26 mouse cellular contexts compared by ENCODE assay signal in the genomic region with DNA sequence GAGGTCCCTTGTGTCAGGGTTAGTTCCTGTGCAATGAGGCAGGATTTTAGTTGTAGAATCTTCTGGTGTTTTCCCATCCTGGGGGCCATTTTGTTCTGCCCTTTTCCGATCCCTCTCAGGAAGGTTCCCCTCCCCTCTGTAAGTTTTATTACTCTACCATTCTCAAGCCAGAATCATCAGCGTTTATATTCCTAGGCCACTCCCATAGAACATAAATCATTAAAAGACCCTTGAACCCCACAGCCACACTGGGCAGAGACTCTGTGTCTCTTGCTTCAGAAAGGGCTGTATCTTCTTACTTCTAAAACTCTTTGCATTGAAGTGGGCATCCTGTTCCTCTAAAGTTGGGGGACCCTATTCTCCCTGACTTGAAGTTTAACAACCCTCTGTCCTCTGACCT.
"Had no signal": no experiment of that assay in that cellular context is flagged by ENCODE, and none has a peak within 500 bp of the region (broad histone marks: within the 10 kb centered on the region; RNA-seq: fewer than 3 reads in every experiment).

No protein-coding gene starts in this region.

- H3K27me3 ChIP-seq: heart, embryonic 12.5 days; hindbrain, embryonic 12.5 days; kidney, embryonic 15.5 days; limb, embryonic 12.5 days; liver, embryonic 13.5 days had no signal

- H3K27ac ChIP-seq: gastrocnemius, adult 2 months; heart, embryonic 10.5 days; hindbrain, embryonic 10.5 days; hindbrain, embryonic 12.5 days; hindbrain, embryonic 14.5 days; kidney, embryonic 15.5 days; left cerebral cortex, adult 2 months; limb, embryonic 10.5 days; limb, embryonic 12.5 days; liver, embryonic 13.5 days had no signal

- ATAC-seq: forebrain, embryonic 16.5 days; hindbrain, embryonic 16.5 days; inflammation-experienced regulatory T-cells, adult 6 months had no signal

- H3K36me3 ChIP-seq: liver, embryonic 13.5 days had no signal

- H3K4me2 ChIP-seq: heart, embryonic 12.5 days; hindbrain, embryonic 12.5 days; hindbrain, embryonic 14.5 days; kidney, embryonic 15.5 days; limb, embryonic 12.5 days; liver, embryonic 11.5 days; liver, embryonic 13.5 days had no signal

- H3K4me3 ChIP-seq: gastrocnemius, adult 2 months; heart, embryonic 10.5 days; heart, embryonic 12.5 days; hindbrain, embryonic 10.5 days; hindbrain, embryonic 12.5 days; kidney, embryonic 15.5 days; left cerebral cortex, adult 2 months; limb, embryonic 10.5 days; limb, embryonic 12.5 days; liver, embryonic 13.5 days had no signal

- H3K9ac ChIP-seq: heart, embryonic 12.5 days; hindbrain, embryonic 12.5 days; hindbrain, embryonic 14.5 days; kidney, embryonic 15.5 days; limb, embryonic 12.5 days; liver, embryonic 13.5 days had no signal

- H3K4me1 ChIP-seq: heart, embryonic 10.5 days; hindbrain, embryonic 10.5 days; hindbrain, embryonic 12.5 days; limb, embryonic 10.5 days; limb, embryonic 12.5 days; liver, embryonic 13.5 days had no signal

- H3K9me3 ChIP-seq: heart, embryonic 10.5 days; heart, embryonic 12.5 days; hindbrain, embryonic 10.5 days; hindbrain, embryonic 12.5 days; kidney, embryonic 15.5 days; limb, embryonic 10.5 days; limb, embryonic 12.5 days; liver, embryonic 13.5 days had no signal

- DNase-seq: gastrocnemius, adult 2 months; gastrocnemius, postnatal 10 days; gastrocnemius, postnatal 25 days; heart, adult 18-20 months; heart, postnatal 10 days; heart, postnatal 4 days; kidney, adult 18-20 months; kidney, postnatal 10 days; kidney, postnatal 25 days; kidney, postnatal 4 days; layer of hippocampus, adult 9-11 months; liver; liver, embryonic 13.5 days had no signal
